Mouse (Mus musculus): ENCODE measurements at regions not wholly inside any gene's neighbourhood (a gene's known extent, or its start where the extent isn't known, plus 50 kb on each side); places are given as distances from the start of the nearest gene placed in this dataset.
A peak's percentile ranks its signal among the peaks of the same experiment; 100 is the strongest.

- DNase-seq = no peak
Observed at GRCm38 (mm10) chr13:60004611-60005010, 172.6 kb downstream of the Gas1 start.

- no peak for DNase-seq
Observed at GRCm38 (mm10) chr13:60002098-60002497, 175.1 kb downstream of the Gas1 start.

GRCm38 (mm10) chr13:60001637-60002036, 175.5 kb downstream of the Gas1 start:
- DNase-seq = no peak

- peak in 1 of 2 experiments; percentile 39 for DNase-seq
Observed at GRCm38 (mm10) chr13:60000618-60001347, 176.4 kb downstream of the Gas1 start.

GRCm38 (mm10) chr13:59997431-59997830, 174.5 kb upstream of the Tut7 start:
- peak; percentile 50 to 61 for DNase-seq

- no peak for DNase-seq
Observed at GRCm38 (mm10) chr13:59996146-59996814, 173.3 kb upstream of the Tut7 start.

GRCm38 (mm10) chr13:59992780-59993501, 170.0 kb upstream of the Tut7 start:
- DNase-seq = no peak

- DNase-seq = no peak
Observed at GRCm38 (mm10) chr13:59992346-59992745, 169.4 kb upstream of the Tut7 start.

- DNase-seq = no peak
Observed at GRCm38 (mm10) chr13:59990402-59991280, 167.7 kb upstream of the Tut7 start.

GRCm38 (mm10) chr13:59988393-59988965, 165.5 kb upstream of the Tut7 start:
- DNase-seq = no peak

GRCm38 (mm10) chr13:59976425-59976824, 153.5 kb upstream of the Tut7 start:
- DNase-seq = no peak

GRCm38 (mm10) chr13:59972093-59972427, 149.1 kb upstream of the Tut7 start:
- DNase-seq = peak in 1 of 2 experiments; percentile 33

GRCm38 (mm10) chr13:59971231-59972092, 148.5 kb upstream of the Tut7 start:
- DNase-seq = peak in 1 of 2 experiments; percentile 39

GRCm38 (mm10) chr13:59970430-59970829, 147.5 kb upstream of the Tut7 start:
- no peak for DNase-seq

- DNase-seq = peak; percentile 42 to 47
Observed at GRCm38 (mm10) chr13:59969484-59969883, 146.5 kb upstream of the Tut7 start.

GRCm38 (mm10) chr13:59968584-59969240, 145.8 kb upstream of the Tut7 start:
- peak; percentile 69 to 72 for DNase-seq

- peak; percentile 39 to 55 for DNase-seq
Observed at GRCm38 (mm10) chr13:59966535-59967255, 143.7 kb upstream of the Tut7 start.

- no peak for DNase-seq
Observed at GRCm38 (mm10) chr13:59964981-59965380, 142.0 kb upstream of the Tut7 start.

- DNase-seq = no peak
Observed at GRCm38 (mm10) chr13:59962676-59963664, 140.0 kb upstream of the Tut7 start.
